Mouse (Mus musculus): ENCODE data around the gene Rad51b.

Rad51b gene

GRCm38 (mm10) chr12:79687683-79688386, 390.8 kb downstream of the Rad51b start:
- no peak for DNase-seq (ENCODE audit: low read depth)

- no peak for DNase-seq (ENCODE audit: low read depth)
These were observed 392.2 kb downstream of the Rad51b start for GRCm38 (mm10) chr12:79689299-79689698.

GRCm38 (mm10) chr12:79691929-79692862, 395.1 kb downstream of the Rad51b start:
- DNase-seq (ENCODE audit: low read depth) = no peak

- no peak for DNase-seq (ENCODE audit: low read depth)
These were observed 398.9 kb downstream of the Rad51b start for GRCm38 (mm10) chr12:79695832-79696434.

- no peak for DNase-seq (ENCODE audit: low read depth)
These were observed 406.5 kb downstream of the Rad51b start for GRCm38 (mm10) chr12:79703555-79703954.

GRCm38 (mm10) chr12:79705501-79706266, 408.6 kb downstream of the Rad51b start:
- no peak for DNase-seq (ENCODE audit: low read depth)

GRCm38 (mm10) chr12:79707565-79708422, 410.7 kb downstream of the Rad51b start:
- no peak for DNase-seq (ENCODE audit: low read depth)

- no peak for DNase-seq (ENCODE audit: low read depth)
These were observed 411.3 kb downstream of the Rad51b start for GRCm38 (mm10) chr12:79708423-79708733.

- DNase-seq (ENCODE audit: low read depth) = no peak
These were observed 416.2 kb downstream of the Rad51b start for GRCm38 (mm10) chr12:79713286-79713685.

- DNase-seq (ENCODE audit: low read depth) = no peak
These were observed 417.4 kb downstream of the Rad51b start for GRCm38 (mm10) chr12:79714484-79714883.

- no peak for DNase-seq (ENCODE audit: low read depth)
These were observed 418.6 kb downstream of the Rad51b start for GRCm38 (mm10) chr12:79715506-79716345.

- DNase-seq (ENCODE audit: low read depth) = no peak
These were observed 422.2 kb downstream of the Rad51b start for GRCm38 (mm10) chr12:79719091-79719846.

GRCm38 (mm10) chr12:79719847-79720201, 422.7 kb downstream of the Rad51b start:
- no peak for DNase-seq (ENCODE audit: low read depth)

GRCm38 (mm10) chr12:79724875-79725274, 427.8 kb downstream of the Rad51b start:
- DNase-seq (ENCODE audit: low read depth) = no peak

GRCm38 (mm10) chr12:79725711-79726110, 428.6 kb downstream of the Rad51b start:
- DNase-seq (ENCODE audit: low read depth) = no peak

- DNase-seq (ENCODE audit: low read depth) = no peak
These were observed 429.0 kb downstream of the Rad51b start for GRCm38 (mm10) chr12:79726116-79726515.

- DNase-seq (ENCODE audit: low read depth) = no peak
These were observed 429.9 kb downstream of the Rad51b start for GRCm38 (mm10) chr12:79726959-79727358.

- DNase-seq (ENCODE audit: low read depth) = no peak
These were observed 432.9 kb downstream of the Rad51b start for GRCm38 (mm10) chr12:79729926-79730506.

- no peak for DNase-seq (ENCODE audit: low read depth)
These were observed 434.8 kb downstream of the Rad51b start for GRCm38 (mm10) chr12:79731905-79732304.

Measured in c-Kit-positive CD71-positive TER-119-negative erythroid progenitor cells, embryonic 14.5 days (primary cell).